Mouse (Mus musculus): Measurements from ENCODE around the gene Lrp1.

DNA sequence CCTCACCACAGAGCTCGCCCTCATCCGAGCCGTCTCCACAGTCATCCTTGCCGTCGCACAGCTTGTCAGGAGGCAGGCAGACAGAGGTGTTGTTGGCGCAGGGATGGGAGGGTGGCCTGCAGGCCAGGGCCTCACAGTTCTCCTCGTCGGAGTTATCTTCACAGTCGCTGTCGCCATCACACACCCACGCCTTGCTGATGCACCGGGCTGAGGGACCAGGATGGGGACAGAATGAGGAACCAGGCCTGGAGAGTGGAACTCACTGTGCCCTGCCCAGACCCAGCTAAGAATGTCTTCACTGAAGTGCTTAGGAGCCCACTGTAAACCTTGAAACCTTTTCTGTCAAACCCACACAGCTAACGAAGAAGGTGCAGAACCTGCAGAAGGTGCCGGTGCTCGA, 43.0 kb downstream of the Lrp1 start:
- TF ChIP-seq EP300 (IDR thresholded peaks at IDR 0.05; ENCODE audit: insufficient read depth, low read depth, low read length) = no peak
- no peak for TF ChIP-seq CTCF (IDR thresholded peaks at IDR 0.05)
- TF ChIP-seq POLR2A (IDR thresholded peaks at IDR 0.05; ENCODE audit: insufficient read depth, low read depth, low read length) = no peak

Data from heart, adult 2 months (tissue).